Mouse (Mus musculus): ENCODE measurements at regions not wholly inside any gene's neighbourhood (a gene's known extent, or its start where the extent isn't known, plus 50 kb on each side); places are given as distances from the start of the nearest gene placed in this dataset.

GRCm38 (mm10) chr3:17788334-17788720, 159.9 kb upstream of the Cypt12 start:
- TF ChIP-seq POLR2A (IDR thresholded peaks at IDR 0.05; ENCODE audit: borderline replicate concordance, insufficient read depth, low read length) (no peak), CTCF (IDR thresholded peaks at IDR 0.05; ENCODE audit: borderline replicate concordance, insufficient read depth, low read depth, low read length) (no peak)
